Mouse (Mus musculus): ENCODE measurements around the gene Mfsd4b3.
"Not testable (repeated sequence)": the region's sequence is repeated elsewhere in the genome, so short reads cannot be mapped to it uniquely, and the experiment has no call there.

The Mfsd4b3 gene

DNA sequence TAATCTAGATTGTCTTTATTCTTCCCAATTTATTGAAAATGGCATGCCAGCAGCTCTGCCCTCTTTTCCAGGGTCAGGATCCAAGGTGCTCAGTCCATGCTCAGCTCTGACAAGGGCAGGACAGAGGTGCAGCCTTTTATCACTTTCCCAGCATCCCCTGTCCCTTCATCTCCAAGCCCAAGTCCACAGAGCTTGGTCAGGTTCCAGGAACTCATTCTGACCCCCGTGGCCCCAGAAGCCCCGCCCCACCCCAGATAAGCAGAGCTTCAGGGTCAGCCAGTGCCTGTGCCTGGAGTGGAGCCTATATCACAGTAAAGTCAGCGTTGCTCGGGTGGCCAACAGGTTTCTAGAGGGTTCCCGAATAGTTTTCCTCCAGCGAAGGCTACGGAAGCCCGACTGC lies 35.4 kb downstream of the Mfsd4b3 start:
- DNase-seq (ENCODE audit: low spot score), result not testable (repeated sequence)

- DNase-seq (ENCODE audit: low spot score), result no peak
Observed at GRCm38 (mm10) chr10:39912616-39913015, 47.3 kb downstream of the Mfsd4b3 start.

DNA sequence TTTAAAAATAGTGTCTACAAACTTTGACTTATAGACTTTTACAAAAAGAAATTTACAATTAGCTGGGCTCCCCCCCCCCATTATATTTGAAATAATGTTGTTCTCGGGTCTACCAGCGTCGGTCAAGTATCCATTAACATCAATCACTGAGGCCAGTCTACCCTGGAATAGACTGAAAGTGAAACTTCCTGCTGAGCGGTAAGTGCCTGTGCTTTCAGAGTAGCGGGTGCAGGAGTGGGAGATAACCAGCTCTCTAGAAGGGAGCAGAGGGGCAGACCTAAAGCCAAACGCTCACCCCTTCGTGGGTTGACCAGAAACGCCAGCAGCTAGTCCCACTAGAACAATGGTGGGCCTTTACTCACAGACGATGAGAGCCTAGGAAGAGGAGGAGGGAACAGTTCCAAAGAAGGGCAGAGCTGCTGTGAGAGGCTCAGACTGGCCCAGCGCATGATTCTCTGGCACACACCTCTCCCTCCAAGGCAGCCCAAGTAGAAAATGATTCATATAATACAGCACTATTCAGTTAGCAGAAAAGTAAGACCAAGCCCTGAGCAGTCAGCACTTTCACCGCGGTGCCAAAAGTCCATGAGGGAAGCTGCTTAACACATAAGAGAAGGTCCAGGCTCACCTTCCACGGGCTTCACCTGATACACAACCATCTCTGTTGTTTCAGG lies 51.0 kb downstream of the Mfsd4b3 start:
- DNase-seq (ENCODE audit: low spot score), result no peak

DNA sequence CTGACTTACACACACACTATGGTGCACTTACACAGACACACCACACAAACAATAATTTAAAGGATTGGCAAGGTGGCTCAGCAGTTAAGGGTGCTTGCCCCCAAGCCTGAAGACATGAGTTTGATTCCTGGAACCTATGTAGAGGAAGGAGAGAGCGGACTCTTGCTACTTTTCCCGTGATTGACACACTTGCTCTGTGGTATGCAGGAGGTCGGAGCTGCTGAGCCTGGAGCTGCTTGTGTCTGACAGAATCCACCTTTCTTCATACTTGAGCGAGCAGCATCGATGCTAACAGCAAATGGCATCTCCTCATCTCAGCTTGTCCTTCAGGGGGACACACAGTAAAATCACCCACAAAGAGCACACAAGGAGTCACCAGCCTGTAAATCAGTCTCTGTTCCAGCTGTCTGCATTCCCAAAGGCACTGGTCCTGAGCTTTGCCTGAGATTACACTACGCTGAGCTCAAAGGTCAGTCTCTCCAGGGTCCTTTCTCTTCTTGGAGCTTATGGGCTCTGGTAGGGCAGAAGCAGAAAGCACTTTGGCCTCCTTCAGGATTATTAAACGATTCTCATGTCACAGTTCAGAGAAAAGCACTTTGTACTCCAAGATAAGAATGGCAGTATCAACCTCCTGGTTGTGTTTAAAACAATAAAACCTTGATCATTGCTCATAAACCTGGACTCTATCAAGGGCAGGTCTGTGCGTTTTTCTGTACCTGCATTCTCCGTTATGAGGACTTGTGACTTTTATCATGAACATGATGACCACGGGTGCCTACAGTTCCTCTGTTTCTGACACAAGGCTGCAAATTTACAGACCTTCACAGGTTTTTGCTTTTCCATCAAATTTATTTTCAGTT lies 52.9 kb downstream of the Mfsd4b3 start:
- no peak for DNase-seq (ENCODE audit: low spot score)

GRCm38 (mm10) chr10:39904191-39904590 lies 55.8 kb downstream of the Mfsd4b3 start:
- DNase-seq (ENCODE audit: low spot score), result no peak

DNA sequence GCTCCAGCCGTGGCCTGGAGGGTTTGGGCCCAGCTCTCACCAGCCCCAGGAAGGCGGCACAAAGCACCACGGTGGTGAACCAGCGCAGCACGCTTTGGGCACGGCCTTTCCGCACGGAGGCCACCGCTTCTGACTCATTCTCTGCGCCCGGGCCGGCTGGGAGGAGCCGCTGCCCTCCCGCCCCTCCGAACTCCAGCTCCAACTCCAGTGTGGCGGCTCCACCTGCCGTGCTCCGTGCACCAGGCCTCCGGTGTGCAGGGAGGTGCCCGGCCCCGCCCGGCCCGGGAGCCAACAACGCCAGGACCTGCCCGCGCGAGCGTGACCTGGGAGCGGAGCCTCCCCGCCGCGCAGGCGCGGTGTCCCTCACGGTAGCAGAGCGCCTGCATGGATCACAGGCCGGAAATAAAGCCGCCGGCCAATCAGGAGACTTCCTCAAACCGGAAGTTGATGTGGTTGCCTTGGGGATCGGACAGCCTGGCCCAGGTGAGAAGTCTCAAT lies 61.0 kb downstream of the Mfsd4b3 start, which contains the start of gene Mfsd4b4:
Gene Mfsd4b4, minus strand, starts transcription at position 365 of the 498 bp plus-strand sequence.
- DNase-seq (ENCODE audit: low spot score), result peak; percentile 56
